Mouse (Mus musculus) heart, postnatal 0 days (tissue): ENCODE data around the gene Fopnl.

Experiments
- CTCF ChIP-seq: IDR thresholded peaks from 2 replicates; pipeline ENCODE4 v1.5.1; 2016; ENCODE audit warnings: antibody characterized with exemption, control low read depth, low read depth
- EP300 ChIP-seq: IDR thresholded peaks from 2 replicates; pipeline ENCODE4 v1.6.1; 2016; ENCODE audit warnings: antibody characterized with exemption, low read depth

- TF ChIP-seq CTCF (no peak), EP300 (no peak)
These were observed 8.7 kb downstream of the Fopnl start for GRCm38 (mm10) chr16:14308245-14309073.
